Mouse (Mus musculus): ENCODE results near the gene Hsph1. TPM values are rescaled to one million over a fixed set of nuclear protein-coding genes. Genes with fewer than 3 reads are reported as not detected.

Gene Hsph1
- polyA plus RNA-seq, 1 experiment from 2014 or later = 200 TPM

DNA sequence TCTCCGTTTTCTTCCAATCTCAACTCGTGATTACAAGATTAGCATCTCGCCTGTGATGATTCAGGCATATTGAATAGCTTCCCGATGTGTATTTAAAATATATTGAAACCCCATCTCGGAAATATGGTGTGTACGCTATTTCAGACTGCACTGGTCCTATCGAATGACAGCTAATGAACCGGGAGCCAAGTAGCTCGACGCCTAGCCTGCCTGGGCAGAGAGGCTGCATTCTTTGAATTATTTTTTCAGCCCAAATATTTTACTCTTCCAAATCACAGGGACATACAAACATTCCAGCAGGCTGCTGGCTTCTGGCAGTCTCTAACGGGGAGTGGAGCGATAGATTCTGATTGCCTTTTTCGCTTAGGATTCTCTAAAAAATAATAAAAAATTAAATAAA, 67.2 kb downstream of the Hsph1 start:
- POLR2A ChIA-PET = no interaction called here
- no peak for ATAC-seq
- no peaks in the 10 kb centered on the region for H3K27me3 ChIP-seq
- TF ChIP-seq CTCF (IDR thresholded peaks at IDR 0.05) = no peak
- CTCF ChIA-PET = no interaction called here
- no peak for DNase-seq (ENCODE audit: low read depth, low spot score)
- in situ Hi-C loops (cut with MboI; ENCODE audit: low pct_unique_long_range_greater_than_20kb) = no loop called here

DNA sequence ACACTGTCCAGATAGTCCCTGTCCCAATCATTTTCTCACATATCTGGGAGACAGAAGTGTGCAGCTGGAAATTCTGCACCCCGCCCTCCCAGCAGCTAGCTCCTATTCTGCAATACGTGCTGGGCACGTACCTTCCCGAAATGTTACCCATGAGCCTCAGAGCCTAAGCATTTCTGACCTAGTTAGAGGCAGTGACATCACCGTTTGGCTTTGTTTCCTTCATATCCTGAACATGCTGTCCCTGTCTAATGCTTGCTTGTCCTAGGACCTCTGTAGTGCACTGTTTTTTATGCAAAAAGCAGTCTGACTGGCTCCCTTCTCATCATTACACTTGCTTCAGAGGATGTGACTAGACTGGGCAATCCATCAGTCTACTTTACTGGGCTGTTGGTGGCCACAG, 69.2 kb downstream of the Hsph1 start:
- no peak for DNase-seq (ENCODE audit: low read depth, low spot score)
- ChIA-PET CTCF (interaction anchor here (1.1 kb wide), 1 partner anchor 24 kb away, joined by 3 read pairs; no protein-coding TSS in a partner anchor), POLR2A (no interaction called here)
- TF ChIP-seq CTCF (IDR thresholded peaks at IDR 0.05) = no peak
- no peaks in the 10 kb centered on the region for H3K27me3 ChIP-seq
- in situ Hi-C loops (cut with MboI; ENCODE audit: low pct_unique_long_range_greater_than_20kb) = no loop called here
- no peak for ATAC-seq

DNA sequence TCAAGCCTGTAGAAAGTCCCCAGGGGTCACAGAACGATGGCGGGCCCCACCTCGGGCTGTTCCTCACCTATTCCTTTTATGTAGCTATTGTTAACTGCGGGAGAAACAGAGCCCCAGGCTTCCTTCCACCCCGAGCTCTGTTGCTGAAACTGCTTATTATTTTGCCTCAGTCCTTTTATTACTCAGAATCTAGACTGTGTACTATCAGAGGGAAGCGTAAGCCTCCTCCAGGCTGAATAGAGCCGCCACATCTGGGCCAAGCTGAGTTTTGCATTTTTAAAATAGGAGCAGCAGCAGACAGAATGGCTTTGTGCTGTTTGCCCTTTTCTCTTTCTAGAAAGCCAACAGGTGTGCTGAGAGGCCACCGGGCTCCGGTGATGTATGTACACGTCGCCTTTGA, 70.2 kb downstream of the Hsph1 start:
- in situ Hi-C loops (cut with MboI; ENCODE audit: low pct_unique_long_range_greater_than_20kb) = no loop called here
- DNase-seq (ENCODE audit: low read depth, low spot score) = no peak
- CTCF ChIA-PET = no interaction called here

More for the DNA sequence above, 70.2 kb downstream of the Hsph1 start:
- no peak for TF ChIP-seq CTCF (IDR thresholded peaks at IDR 0.05)
- H3K27me3 ChIP-seq = no peaks in the 10 kb centered on the region
- ATAC-seq = no peak
- POLR2A ChIA-PET = no interaction called here

Other genes starting within 250 kb of the Hsph1 start
- gene Medag, start 224.6 kb downstream of the Hsph1 start, polyA plus RNA-seq (2021) = 0.13 TPM
- 0.74 TPM for gene Tex26, start 196.7 kb downstream of the Hsph1 start, polyA plus RNA-seq (2021)
- 0.03 TPM for gene Wdr95, start 107.7 kb downstream of the Hsph1 start, polyA plus RNA-seq (2021)
- 16.7 TPM for gene B3glct, start 41.9 kb upstream of the Hsph1 start, polyA plus RNA-seq (2021)

All from Patski (cell line).